Mouse (Mus musculus) gastrocnemius, adult 2 months (tissue): Measurements from ENCODE around the gene March2. TPM values are rescaled to one million over a fixed set of nuclear protein-coding genes. Genes with fewer than 3 reads are reported as not detected.

Source experiments
- DNase-seq: peaks from one replicate; pipeline ENCODE4 v3.0.0; 2022
- H3K27ac ChIP-seq: fragments of 200-600 bp; 2 replicates; pipeline ENCODE4 v1.8.1; 2022; ENCODE audit warnings: mild to moderate bottlenecking
- H3K4me3 ChIP-seq: fragments of 200-600 bp; 2 replicates; pipeline ENCODE4 v1.8.1; 2022; ENCODE audit warnings: mild to moderate bottlenecking, moderate library complexity
- CTCF ChIP-seq: fragments of 200-600 bp; IDR thresholded peaks from 2 replicates; pipeline ENCODE4 v1.8.1; 2022; ENCODE audit warnings: antibody characterized with exemption, mild to moderate bottlenecking, moderate library complexity
- intact Hi-C: fragments of 180-260 bp; cut with DNase I; formaldehyde crosslinking; loops from one replicate; pipeline ENCODE4 v1.15.1; 2025
- total RNA-seq, 2 experiments: library from RNA; stranded (reverse); gene quantifications; 2 replicates each; pipeline ENCODE4 v1.2.3; 2021

The March2 gene
- total RNA-seq, 2 experiments from 2014 or later, result 88.8 to 90.7 TPM

GRCm38 (mm10) chr17:33713271-33713670, 5.2 kb downstream of the March2 start:
- H3K4me3 ChIP-seq, result no peak overlapping the region
- intact Hi-C loops, result no loop called here
- DNase-seq, result no peak
- TF ChIP-seq CTCF, result no peak
- H3K27ac ChIP-seq, result no peak overlapping the region

- no peak overlapping the region for H3K27ac ChIP-seq
- TF ChIP-seq CTCF, result no peak
- intact Hi-C loops, result no loop called here
- DNase-seq, result no peak
- no peak overlapping the region for H3K4me3 ChIP-seq
Observed at GRCm38 (mm10) chr17:33709834-33710233, 8.6 kb downstream of the March2 start.

- H3K27ac ChIP-seq, result no peak overlapping the region
- no peak for TF ChIP-seq CTCF
- no peak for DNase-seq
- intact Hi-C loops, result no loop called here
- H3K4me3 ChIP-seq, result no peak overlapping the region
Observed at GRCm38 (mm10) chr17:33703091-33703490, 15.4 kb downstream of the March2 start.

- intact Hi-C loops, result no loop called here
- TF ChIP-seq CTCF, result no peak
- H3K27ac ChIP-seq, result no peak overlapping the region
- DNase-seq, result no peak
- no peak overlapping the region for H3K4me3 ChIP-seq
Observed at GRCm38 (mm10) chr17:33702178-33702577, 16.3 kb downstream of the March2 start.

GRCm38 (mm10) chr17:33695471-33695870, 23.0 kb downstream of the March2 start:
- no peak for TF ChIP-seq CTCF
- intact Hi-C loops, result no loop called here
- DNase-seq, result no peak
- Histone ChIP-seq H3K27ac (no peak overlapping the region), H3K4me3 (no peak overlapping the region)

- Histone ChIP-seq H3K27ac (peak within 1 kb of the TSS; percentile 95), H3K4me3 (peak within 1 kb of the TSS; percentile 76)
- intact Hi-C loops, result no loop called here
- TF ChIP-seq CTCF, result no peak
- DNase-seq, result no peak
Observed at GRCm38 (mm10) chr17:33686760-33687159, 31.7 kb downstream of the March2 start, which contains the start of gene Hnrnpm. Gene Hnrnpm (minus strand): TSS chr17:33686860.

- Histone ChIP-seq H3K4me3 (peak overlapping the region; percentile 76), H3K27ac (peak overlapping the region; percentile 95)
- no peak for TF ChIP-seq CTCF
- peak; percentile 99 for DNase-seq
- intact Hi-C loops, result no loop called here
Observed at GRCm38 (mm10) chr17:33685249-33685653, 33.2 kb downstream of the March2 start.

GRCm38 (mm10) chr17:33684671-33685231, 33.7 kb downstream of the March2 start:
- H3K4me3 ChIP-seq, result peak overlapping the region; percentile 76
- DNase-seq, result peak; percentile 75
- peak; percentile 55 for TF ChIP-seq CTCF
- peak overlapping the region; percentile 95 for H3K27ac ChIP-seq
- intact Hi-C loops, result loop anchor here (5.0 kb wide), 1 partner anchor 143 kb away; no protein-coding TSS in a partner anchor

GRCm38 (mm10) chr17:33681767-33682166, 36.7 kb downstream of the March2 start:
- no peak for DNase-seq
- intact Hi-C loops, result loop anchor here (5.0 kb wide), 1 partner anchor 146 kb away; no protein-coding TSS in a partner anchor
- TF ChIP-seq CTCF, result no peak
- Histone ChIP-seq H3K4me3 (no peak overlapping the region; the same call in 1 of the 2 replicates), H3K27ac (no peak overlapping the region)

- no peak overlapping the region; the same call in 1 of the 2 replicates for H3K4me3 ChIP-seq
- H3K27ac ChIP-seq, result no peak overlapping the region
- intact Hi-C loops, result no loop called here
- DNase-seq, result no peak
- no peak for TF ChIP-seq CTCF
Observed at GRCm38 (mm10) chr17:33678771-33679170, 39.7 kb downstream of the March2 start.

GRCm38 (mm10) chr17:33676086-33676485, 42.4 kb downstream of the March2 start:
- intact Hi-C loops, result no loop called here
- peak overlapping the region; percentile 9; the same call in 1 of the 2 replicates for H3K27ac ChIP-seq
- no peak overlapping the region for H3K4me3 ChIP-seq
- DNase-seq, result no peak
- no peak for TF ChIP-seq CTCF

GRCm38 (mm10) chr17:33675452-33675851, 43.0 kb downstream of the March2 start:
- TF ChIP-seq CTCF, result no peak
- DNase-seq, result peak; percentile 43
- no peak overlapping the region for H3K4me3 ChIP-seq
- intact Hi-C loops, result no loop called here
- no peak overlapping the region for H3K27ac ChIP-seq

GRCm38 (mm10) chr17:33673837-33674236, 44.6 kb downstream of the March2 start:
- no peak for DNase-seq
- Histone ChIP-seq H3K4me3 (no peak overlapping the region), H3K27ac (no peak overlapping the region)
- no peak for TF ChIP-seq CTCF
- intact Hi-C loops, result no loop called here

GRCm38 (mm10) chr17:33669681-33670080, 48.8 kb downstream of the March2 start:
- intact Hi-C loops, result no loop called here

More at GRCm38 (mm10) chr17:33669681-33670080, 48.8 kb downstream of the March2 start:
- no peak for TF ChIP-seq CTCF
- DNase-seq, result no peak
- H3K4me3 ChIP-seq, result no peak overlapping the region
- no peak overlapping the region for H3K27ac ChIP-seq
